Mouse (Mus musculus) embryonic facial prominence, embryonic 11.5 days (tissue): ENCODE results near the gene Polr3gl. TPM values are rescaled to one million over a fixed set of nuclear protein-coding genes. Genes with fewer than 3 reads are reported as not detected.

Experiments
- ATAC-seq: fragments of 200-750 bp; cut with Nextera tagmentation; replicated peaks from 2 replicates; pipeline ENCODE4 v1.8.0; 2017; ENCODE audit warnings: low read depth; ENCODE audit not compliant: insufficient number of reproducible peaks, low FRiP score, low TSS enrichment
- DNase-seq: peaks from one replicate; pipeline ENCODE4 v3.0.0-alpha.2; 2015; ENCODE audit warnings: low spot score
- H3K27ac ChIP-seq: fragments of 300-500 bp; sonication (generic); replicated peaks from 2 replicates; pipeline ENCODE4 v1.5.1; 2014; ENCODE audit warnings: mild to moderate bottlenecking, low read depth, low read length, control low read depth
- H3K27me3 ChIP-seq: fragments of 300-500 bp; sonication (generic); 2 replicates; pipeline ENCODE4 v1.6.1; 2014; ENCODE audit warnings: mild to moderate bottlenecking, low read length, moderate library complexity, mixed read lengths; ENCODE audit not compliant: control insufficient read depth, insufficient read depth
- H3K36me3 ChIP-seq: fragments of 300-500 bp; sonication (generic); replicated peaks from 2 replicates; pipeline ENCODE4 v1.6.1; 2014; ENCODE audit warnings: low read depth, mild to moderate bottlenecking, low read length, moderate library complexity, mixed read lengths; ENCODE audit not compliant: control insufficient read depth, insufficient read depth
- H3K4me1 ChIP-seq: fragments of 300-500 bp; sonication (generic); 2 replicates; pipeline ENCODE4 v1.6.1; 2014; ENCODE audit warnings: low read length, mixed read lengths; ENCODE audit not compliant: control insufficient read depth, insufficient read depth
- H3K4me2 ChIP-seq: fragments of 300-500 bp; sonication (generic); 2 replicates; pipeline ENCODE4 v1.6.1; 2014; ENCODE audit warnings: low read depth, mild to moderate bottlenecking, control low read depth, low read length, moderate library complexity
- H3K4me3 ChIP-seq: fragments of 300-500 bp; sonication (generic); 2 replicates; pipeline ENCODE4 v1.5.1; 2014; ENCODE audit warnings: low read depth, low read length, control low read depth
- H3K9ac ChIP-seq: fragments of 300-500 bp; sonication (generic); replicated peaks from 2 replicates; pipeline ENCODE4 v1.6.1; 2014; ENCODE audit warnings: mild to moderate bottlenecking, control low read depth, low read length
- H3K9me3 ChIP-seq: fragments of 300-500 bp; sonication (generic); replicated peaks from 2 replicates; pipeline ENCODE4 v1.6.1; 2016; ENCODE audit warnings: mild to moderate bottlenecking, low read length, inconsistent platforms, mixed read lengths; ENCODE audit not compliant: control insufficient read depth
- WGBS: fragments of 180-500 bp; shearing (Covaris S2); extraction: QIAGEN DNeasy Blood & Tissue Kit; methylation state at CpG from one replicate; pipeline ENCODE4 v1.1.7; 2014; 5-methylcytosine and 5-hydroxymethylcytosine counted together
- polyA plus RNA-seq: library from polyadenylated mRNA; unstranded; fragments of >200 nt; fragmentation: Nextera tagmentation; extraction: Ambion mirVana; gene quantifications from 2 replicates; pipeline ENCODE4 v1.2.1, GENCODE M21; 2014

Polr3gl gene
- polyA plus RNA-seq, 1 experiment from 2014 or later = 14.2 TPM

GRCm38 (mm10) chr3:96596855-96597254 is 2.9 kb upstream of the Polr3gl start:
- Histone ChIP-seq H3K4me3 (peak overlapping the region; percentile 40), H3K27ac (no peak overlapping the region), H3K36me3 (no peaks in the 10 kb centered on the region), H3K9ac (peak overlapping the region; percentile 38), H3K4me1 (peaks cover 6% of the 10 kb centered on the region), H3K9me3 (no peaks in the 10 kb centered on the region), H3K27me3 (peaks cover 13% of the 10 kb centered on the region), H3K4me2 (peak overlapping the region; percentile 98)
- 3% methylated on average over 10 of the region's 12 CpGs for WGBS
- ATAC-seq = no peak
- DNase-seq = no peak

GRCm38 (mm10) chr3:96596228-96596707 is 2.3 kb upstream of the Polr3gl start, which contains the start of gene Ankrd34a:
Gene Ankrd34a, plus strand, starts transcription at chr3:96596636.
- H3K27me3 ChIP-seq = peaks cover 13% of the 10 kb centered on the region
- peak within 1 kb of the TSS; percentile 40 for H3K4me3 ChIP-seq
- no peak within 1 kb of the TSS for H3K27ac ChIP-seq
- DNase-seq = peak; percentile 19
- peak within 1 kb of the TSS; percentile 98 for H3K4me2 ChIP-seq
- under 1% methylated on average over 19 of the region's 23 CpGs for WGBS
- H3K9ac ChIP-seq = peak within 1 kb of the TSS; percentile 63
- H3K4me1 ChIP-seq = peaks cover 6% of the 10 kb centered on the region
- H3K36me3 ChIP-seq = no peaks in the 10 kb centered on the region
- ATAC-seq = no peak
- H3K9me3 ChIP-seq = no peaks in the 10 kb centered on the region

- H3K9me3 ChIP-seq = no peaks in the 10 kb centered on the region
- no peak overlapping the region for H3K9ac ChIP-seq
- H3K27me3 ChIP-seq = peaks cover 13% of the 10 kb centered on the region
- WGBS = 21% methylated on average over 6 of the region's 6 CpGs
- H3K4me1 ChIP-seq = peaks cover 6% of the 10 kb centered on the region
- no peak overlapping the region for H3K27ac ChIP-seq
- no peak overlapping the region for H3K4me3 ChIP-seq
- DNase-seq = no peak
- no peaks in the 10 kb centered on the region for H3K36me3 ChIP-seq
- ATAC-seq = no peak
- H3K4me2 ChIP-seq = no peak overlapping the region
These were observed 1.7 kb upstream of the Polr3gl start for GRCm38 (mm10) chr3:96595661-96596060.

GRCm38 (mm10) chr3:96594851-96595250 is 870 bp upstream of the Polr3gl start:
- Histone ChIP-seq H3K9ac (no peak overlapping the region), H3K27me3 (peaks cover 13% of the 10 kb centered on the region), H3K4me1 (peaks cover 6% of the 10 kb centered on the region), H3K9me3 (no peaks in the 10 kb centered on the region), H3K27ac (no peak overlapping the region), H3K4me3 (no peak overlapping the region), H3K36me3 (no peaks in the 10 kb centered on the region), H3K4me2 (no peak overlapping the region)
- DNase-seq (no peak), ATAC-seq (no peak)
- 78% methylated on average over 5 of the region's 5 CpGs for WGBS

GRCm38 (mm10) chr3:96593374-96593773 is 607 bp downstream of the Polr3gl start:
- DNase-seq (no peak), ATAC-seq (no peak)
- H3K27me3 ChIP-seq = peaks cover 8% of the 10 kb centered on the region
- H3K36me3 ChIP-seq = no peaks in the 10 kb centered on the region
- no peaks in the 10 kb centered on the region for H3K9me3 ChIP-seq
- H3K4me3 ChIP-seq = peak overlapping the region; percentile 61
- H3K4me2 ChIP-seq = peak overlapping the region; percentile 65
- H3K27ac ChIP-seq = no peak overlapping the region
- H3K4me1 ChIP-seq = peaks cover 6% of the 10 kb centered on the region
- peak overlapping the region; percentile 69 for H3K9ac ChIP-seq
- WGBS = 1% methylated on average over 10 of the region's 10 CpGs

- H3K27ac ChIP-seq = no peak overlapping the region
- no peak overlapping the region for H3K4me2 ChIP-seq
- no peaks in the 10 kb centered on the region for H3K9me3 ChIP-seq
- ATAC-seq (no peak), DNase-seq (no peak)
- no peaks in the 10 kb centered on the region for H3K36me3 ChIP-seq
- H3K27me3 ChIP-seq = peaks cover 4% of the 10 kb centered on the region
- H3K4me3 ChIP-seq = no peak overlapping the region
- H3K9ac ChIP-seq = no peak overlapping the region
- H3K4me1 ChIP-seq = no peaks in the 10 kb centered on the region
- 77% methylated on average over 4 of the region's 4 CpGs for WGBS
These were observed 3.3 kb downstream of the Polr3gl start for GRCm38 (mm10) chr3:96590657-96591056.

- 87% methylated on average over 5 of the region's 5 CpGs for WGBS
These were observed 10.6 kb downstream of the Polr3gl start for GRCm38 (mm10) chr3:96583386-96583785.

GRCm38 (mm10) chr3:96581771-96582515 is 12.0 kb downstream of the Polr3gl start:
- H3K9me3 ChIP-seq = no peaks in the 10 kb centered on the region
- H3K4me3 ChIP-seq = no peak overlapping the region
- no peaks in the 10 kb centered on the region for H3K36me3 ChIP-seq
- no peak overlapping the region for H3K9ac ChIP-seq
- no peak overlapping the region for H3K27ac ChIP-seq
- H3K4me2 ChIP-seq = no peak overlapping the region
- no peaks in the 10 kb centered on the region; the same call in 1 of the 2 replicates for H3K4me1 ChIP-seq
- no peak for ATAC-seq
- no peaks in the 10 kb centered on the region for H3K27me3 ChIP-seq
- DNase-seq = no peak
- WGBS = 81% methylated on average over 16 of the region's 16 CpGs

More at GRCm38 (mm10) chr3:96583386-96583785, 10.6 kb downstream of the Polr3gl start:
- no peak for DNase-seq
- Histone ChIP-seq H3K27me3 (no peaks in the 10 kb centered on the region), H3K4me2 (no peak overlapping the region), H3K9ac (no peak overlapping the region), H3K36me3 (no peaks in the 10 kb centered on the region), H3K9me3 (no peaks in the 10 kb centered on the region), H3K27ac (no peak overlapping the region), H3K4me1 (no peaks in the 10 kb centered on the region; the same call in 1 of the 2 replicates), H3K4me3 (no peak overlapping the region)
- ATAC-seq = no peak
